Comparison of ENCODE assay signal across 8 mouse cellular contexts in the genomic region with DNA sequence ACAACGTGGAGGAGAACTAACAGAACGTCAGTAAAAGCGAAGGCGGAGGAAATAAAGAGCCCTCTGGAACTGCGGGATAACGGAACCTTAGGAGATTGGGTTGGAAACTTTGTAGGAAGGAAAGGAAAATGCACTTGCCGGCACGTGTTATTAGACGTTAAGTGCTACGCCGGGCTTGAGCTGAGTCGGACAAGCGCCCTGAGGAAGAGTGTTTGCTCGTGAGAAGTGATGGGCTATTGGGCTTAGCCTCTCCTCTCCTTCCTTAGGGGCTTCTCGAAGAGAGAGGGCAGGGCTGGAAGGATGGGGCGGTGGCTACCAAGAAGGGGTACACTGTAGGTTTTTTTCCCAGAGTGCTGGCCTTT. TPM values are rescaled to one million over a fixed set of nuclear protein-coding genes. Genes with fewer than 3 reads are reported as not detected.
A peak's percentile ranks its signal among the peaks of the same experiment; 100 is the strongest.
DNase-seq lines count a peak whose midpoint lies in the region; ATAC-seq and TF ChIP-seq lines count a peak whose summit lies in the region.
"Had no signal": no experiment of that assay in that cellular context is flagged by ENCODE, and none has a peak within 500 bp of the region (broad histone marks: within the 10 kb centered on the region; RNA-seq: fewer than 3 reads in every experiment).

No protein-coding gene starts in this region.

- CTCF ChIA-PET in Patski (lab: Charles Lee), result interaction anchor here (1.4 to 1.6 kb wide), 2 partner anchors 8 to 204 kb away, joined by 3 to 5 read pairs; no protein-coding TSS in a partner anchor

- peaks cover 18% of the 10 kb centered on the region for H3K4me1 ChIP-seq in embryonic facial prominence, embryonic 15.5 days
- H3K4me1 ChIP-seq in intestine, postnatal 0 days (replicated peaks; ENCODE audit: control insufficient read depth, insufficient read depth, low read length), result no peaks in the 10 kb centered on the region
- peaks cover 14% of the 10 kb centered on the region for H3K4me1 ChIP-seq in midbrain, embryonic 16.5 days (ENCODE audit: control insufficient read depth, insufficient read depth, low read length)

- no peak for TF ChIP-seq CTCF in layer of hippocampus, adult 2 months (conservative IDR thresholded peaks at IDR 0.05)
- no peak for TF ChIP-seq CTCF in Patski (IDR thresholded peaks at IDR 0.05)
- no peak for TF ChIP-seq CTCF in intestine, postnatal 0 days (IDR thresholded peaks at IDR 0.05; ENCODE audit: low read depth)

- no peaks in the 10 kb centered on the region for H3K9me3 ChIP-seq in embryonic facial prominence, embryonic 15.5 days (replicated peaks)
- H3K9me3 ChIP-seq in intestine, postnatal 0 days (ENCODE audit: control insufficient read depth), result no peaks in the 10 kb centered on the region
- no peaks in the 10 kb centered on the region for H3K9me3 ChIP-seq in midbrain, embryonic 16.5 days (replicated peaks; ENCODE audit: control insufficient read depth, low read length, poor library complexity, severe bottlenecking)

- under 1% methylated on average over 16 of the region's 16 CpGs for WGBS in embryonic facial prominence, embryonic 15.5 days
- WGBS in intestine, postnatal 0 days, result 0% methylated on average over 16 of the region's 16 CpGs
- 0% methylated on average over 16 of the region's 16 CpGs for WGBS in midbrain, embryonic 16.5 days

- POLR2A ChIA-PET in Patski (lab: Charles Lee), result no interaction called here

- H3K27ac ChIP-seq in layer of hippocampus, adult 2 months, result peak overlapping the region; percentile 91
- H3K27ac ChIP-seq in embryonic facial prominence, embryonic 15.5 days (replicated peaks), result peak overlapping the region; percentile 76; the same call in 1 of the 2 replicates
- H3K27ac ChIP-seq in intestine, postnatal 0 days (ENCODE audit: low read depth, low read length), result 0 out of 2 replicates have a peak overlapping the region, but pooled peaks have one; percentile 3
- H3K27ac ChIP-seq in midbrain, embryonic 16.5 days (ENCODE audit: low read length), result peak overlapping the region; percentile 7; the same call in 1 of the 2 replicates

- peak overlapping the region; percentile 35 for H3K9ac ChIP-seq in embryonic facial prominence, embryonic 15.5 days
- H3K9ac ChIP-seq in intestine, postnatal 0 days (ENCODE audit: low read depth, low read length), result peak overlapping the region; percentile 49
- peak overlapping the region; percentile 67 for H3K9ac ChIP-seq in midbrain, embryonic 16.5 days (ENCODE audit: low read depth, low read length)

- H3K36me3 ChIP-seq in embryonic facial prominence, embryonic 15.5 days, result peaks cover 8% of the 10 kb centered on the region; the same call in 1 of the 2 replicates
- H3K36me3 ChIP-seq in intestine, postnatal 0 days (ENCODE audit: control insufficient read depth, insufficient read depth), result peaks cover 8% of the 10 kb centered on the region
- 0 out of 2 replicates have a peak, but pooled peaks cover 2% of the 10 kb centered on the region for H3K36me3 ChIP-seq in midbrain, embryonic 16.5 days (ENCODE audit: control insufficient read depth, insufficient read depth, low read length)

- H3K4me2 ChIP-seq in embryonic facial prominence, embryonic 15.5 days (replicated peaks), result peak overlapping the region; percentile 91
- H3K4me2 ChIP-seq in intestine, postnatal 0 days (replicated peaks; ENCODE audit: low read depth), result peak overlapping the region; percentile 71
- H3K4me2 ChIP-seq in midbrain, embryonic 16.5 days (ENCODE audit: low read length), result peak overlapping the region; percentile 94

- H3K4me3 ChIP-seq in layer of hippocampus, adult 2 months, result peak overlapping the region; percentile 89
- peak overlapping the region; percentile 71 for H3K4me3 ChIP-seq in embryonic facial prominence, embryonic 15.5 days (replicated peaks)
- peak overlapping the region; percentile 67 for H3K4me3 ChIP-seq in intestine, postnatal 0 days (ENCODE audit: low read depth, low read length)
- H3K4me3 ChIP-seq in midbrain, embryonic 16.5 days (ENCODE audit: low read depth, low read length), result peak overlapping the region; percentile 88

- no peak for DNase-seq in layer of hippocampus, adult 2 months (ENCODE audit: low spot score in 2 of 2)
- DNase-seq in layer of hippocampus, adult 9-11 months, result no peak
- no peak for DNase-seq in Patski (ENCODE audit: low read depth, low spot score)
- no peak for DNase-seq in Muller cell, postnatal 12 days (ENCODE audit: inconsistent ontology term)

- in situ Hi-C loops in Patski (cut with MboI; ENCODE audit: low pct_unique_long_range_greater_than_20kb), result no loop called here

- ATAC-seq in Patski, result peak; percentile 30
- ATAC-seq in embryonic facial prominence, embryonic 15.5 days (ENCODE audit: insufficient number of reproducible peaks, low FRiP score, low TSS enrichment, low read depth), result peak; percentile 80
- peak; percentile 78 for ATAC-seq in intestine, postnatal 0 days
- ATAC-seq in midbrain, embryonic 16.5 days, result peak; percentile 91

- H3K27me3 ChIP-seq in Patski, result no peaks in the 10 kb centered on the region
- no peaks in the 10 kb centered on the region for H3K27me3 ChIP-seq in embryonic facial prominence, embryonic 15.5 days
- H3K27me3 ChIP-seq in intestine, postnatal 0 days (replicated peaks; ENCODE audit: control insufficient read depth, insufficient read depth, low read length), result no peaks in the 10 kb centered on the region
- no peaks in the 10 kb centered on the region for H3K27me3 ChIP-seq in midbrain, embryonic 16.5 days (ENCODE audit: control insufficient read depth, insufficient read depth, low read depth, low read length)

RNA-seq across cellular contexts. Expression of a gene that starts 0.3 kb away (rescaled TPM):
- total RNA-seq in layer of hippocampus, adult 2 months (2021), result 10 to 100 TPM; 28.4 to 28.5 TPM
- polyA plus RNA-seq in Patski (2021), result 15.0 TPM
- polyA plus RNA-seq in embryonic facial prominence, embryonic 15.5 days (2015; fragmentation: Nextera tagmentation; extraction: Ambion mirVana), result 12.9 and 13.9 TPM in 2 replicates
- polyA plus RNA-seq in intestine, postnatal 0 days (2015; fragmentation: Nextera tagmentation; extraction: Ambion mirVana), result 9.7 and 12.7 TPM in 2 replicates
- polyA plus RNA-seq in midbrain, embryonic 16.5 days (2015; fragmentation: Nextera tagmentation; extraction: Ambion mirVana), result 13.4 and 18.7 TPM in 2 replicates

RNA-seq across cellular contexts. Expression of a gene that starts 0.6 kb away (rescaled TPM):
- total RNA-seq in layer of hippocampus, adult 2 months (2021), result 1 to 10 TPM; 1.7 TPM
- 9.1 TPM for polyA plus RNA-seq in Patski (2021)
- 19.8 and 21.4 TPM in 2 replicates for polyA plus RNA-seq in embryonic facial prominence, embryonic 15.5 days (2015; fragmentation: Nextera tagmentation; extraction: Ambion mirVana)
- polyA plus RNA-seq in intestine, postnatal 0 days (2015; fragmentation: Nextera tagmentation; extraction: Ambion mirVana), result 10.4 and 12.1 TPM in 2 replicates
- 6.1 and 6.6 TPM in 2 replicates for polyA plus RNA-seq in midbrain, embryonic 16.5 days (2015; fragmentation: Nextera tagmentation; extraction: Ambion mirVana)

RNA-seq across cellular contexts. Expression of a gene that starts 28.7 kb away (rescaled TPM):
- 10 to 100 TPM; 60.1 to 66.9 TPM for total RNA-seq in layer of hippocampus, adult 2 months (2021)
- 109 TPM for polyA plus RNA-seq in Patski (2021)
- polyA plus RNA-seq in embryonic facial prominence, embryonic 15.5 days (2015; fragmentation: Nextera tagmentation; extraction: Ambion mirVana), result 59.6 and 62.8 TPM in 2 replicates
- 13.7 and 16.1 TPM in 2 replicates for polyA plus RNA-seq in intestine, postnatal 0 days (2015; fragmentation: Nextera tagmentation; extraction: Ambion mirVana)
- polyA plus RNA-seq in midbrain, embryonic 16.5 days (2015; fragmentation: Nextera tagmentation; extraction: Ambion mirVana), result 46.7 and 47.2 TPM in 2 replicates

RNA-seq across cellular contexts. Expression of a gene that starts 45.3 kb away (rescaled TPM):
- total RNA-seq in layer of hippocampus, adult 2 months (2021), result 1 to 10 TPM; 5.3 to 6.1 TPM
- polyA plus RNA-seq in Patski (2021), result 235 TPM
- polyA plus RNA-seq in embryonic facial prominence, embryonic 15.5 days (2015; fragmentation: Nextera tagmentation; extraction: Ambion mirVana), result 201 and 212 TPM in 2 replicates
- 68.3 and 70.6 TPM in 2 replicates for polyA plus RNA-seq in intestine, postnatal 0 days (2015; fragmentation: Nextera tagmentation; extraction: Ambion mirVana)
- 10.7 and 11.4 TPM in 2 replicates for polyA plus RNA-seq in midbrain, embryonic 16.5 days (2015; fragmentation: Nextera tagmentation; extraction: Ambion mirVana)
- total RNA-seq: neutrophil, adult 5-6 weeks had no signal

Comparison
In these comparisons a context has a peak if more than half of its experiments do, and no peak if none do; other contexts are left out.
1. H3K27ac ChIP-seq: peak in every context shown above with its lines; median percentile 91 in layer of hippocampus, adult 2 months; 76 in embryonic facial prominence, embryonic 15.5 days; 7 in midbrain, embryonic 16.5 days; 3 in intestine, postnatal 0 days.
2. ATAC-seq: peak in every context shown above with its lines; median percentile 91 in midbrain, embryonic 16.5 days; 80 in embryonic facial prominence, embryonic 15.5 days; 78 in intestine, postnatal 0 days; 30 in Patski.